Mouse (Mus musculus) gastrocnemius, postnatal 10 days (tissue): ENCODE data around the gene Mrrf. TPM values are rescaled to one million over a fixed set of nuclear protein-coding genes. Genes with fewer than 3 reads are reported as not detected.
A peak's percentile ranks its signal among the peaks of the same experiment; 100 is the strongest.

Experiments used
- DNase-seq: peaks from one replicate; pipeline ENCODE4 v3.0.0; 2021; ENCODE audit warnings: mixed read lengths
- total RNA-seq, 2 experiments: library from RNA; stranded (reverse); gene quantifications; 2 replicates each; pipeline ENCODE4 v1.2.3; 2021

The Mrrf gene
- total RNA-seq, 2 experiments from 2014 or later, result 18.7 to 21.4 TPM

- DNase-seq, result no peak
Observed at GRCm38 (mm10) chr2:36200813-36201212, 64.6 kb downstream of the Mrrf start.

GRCm38 (mm10) chr2:36201756-36202610, 65.8 kb downstream of the Mrrf start:
- DNase-seq, result no peak

GRCm38 (mm10) chr2:36202611-36202880, 66.4 kb downstream of the Mrrf start:
- DNase-seq, result no peak

- DNase-seq, result no peak
Observed at GRCm38 (mm10) chr2:36203011-36203825, 67.0 kb downstream of the Mrrf start.

- DNase-seq, result no peak
Observed at GRCm38 (mm10) chr2:36204595-36204994, 68.4 kb downstream of the Mrrf start.

GRCm38 (mm10) chr2:36207071-36207470, 70.9 kb downstream of the Mrrf start:
- no peak for DNase-seq

GRCm38 (mm10) chr2:36210796-36211195, 74.6 kb downstream of the Mrrf start:
- no peak for DNase-seq

GRCm38 (mm10) chr2:36211785-36212184, 75.6 kb downstream of the Mrrf start:
- no peak for DNase-seq

- no peak for DNase-seq
Observed at GRCm38 (mm10) chr2:36213108-36213507, 76.9 kb downstream of the Mrrf start.

- peak; percentile 87 for DNase-seq
Observed at GRCm38 (mm10) chr2:36214023-36214422, 77.8 kb downstream of the Mrrf start.

- DNase-seq, result no peak
Observed at GRCm38 (mm10) chr2:36214425-36214824, 78.2 kb downstream of the Mrrf start.

GRCm38 (mm10) chr2:36215203-36215739, 79.1 kb downstream of the Mrrf start:
- no peak for DNase-seq

- DNase-seq, result no peak
Observed at GRCm38 (mm10) chr2:36216546-36216945, 80.4 kb downstream of the Mrrf start.

- no peak for DNase-seq
Observed at GRCm38 (mm10) chr2:36216953-36217573, 80.9 kb downstream of the Mrrf start.

GRCm38 (mm10) chr2:36217692-36218233, 81.6 kb downstream of the Mrrf start:
- DNase-seq, result no peak

GRCm38 (mm10) chr2:36220106-36220505, 83.9 kb downstream of the Mrrf start:
- DNase-seq, result no peak

- DNase-seq, result no peak
Observed at GRCm38 (mm10) chr2:36220891-36221290, 84.7 kb downstream of the Mrrf start.

- DNase-seq, result no peak
Observed at GRCm38 (mm10) chr2:36222168-36222848, 86.1 kb downstream of the Mrrf start.

- DNase-seq, result no peak
Observed at GRCm38 (mm10) chr2:36223436-36223835, 87.2 kb downstream of the Mrrf start.

GRCm38 (mm10) chr2:36224153-36224552, 88.0 kb downstream of the Mrrf start:
- no peak for DNase-seq

GRCm38 (mm10) chr2:36224599-36224998, 88.4 kb downstream of the Mrrf start:
- DNase-seq, result no peak

- no peak for DNase-seq
Observed at GRCm38 (mm10) chr2:36230366-36230765, 94.2 kb downstream of the Mrrf start, which contains the start of gene Ptgs1. Ptgs1 (plus strand) TSS chr2:36230426.
